In the genomic region with DNA sequence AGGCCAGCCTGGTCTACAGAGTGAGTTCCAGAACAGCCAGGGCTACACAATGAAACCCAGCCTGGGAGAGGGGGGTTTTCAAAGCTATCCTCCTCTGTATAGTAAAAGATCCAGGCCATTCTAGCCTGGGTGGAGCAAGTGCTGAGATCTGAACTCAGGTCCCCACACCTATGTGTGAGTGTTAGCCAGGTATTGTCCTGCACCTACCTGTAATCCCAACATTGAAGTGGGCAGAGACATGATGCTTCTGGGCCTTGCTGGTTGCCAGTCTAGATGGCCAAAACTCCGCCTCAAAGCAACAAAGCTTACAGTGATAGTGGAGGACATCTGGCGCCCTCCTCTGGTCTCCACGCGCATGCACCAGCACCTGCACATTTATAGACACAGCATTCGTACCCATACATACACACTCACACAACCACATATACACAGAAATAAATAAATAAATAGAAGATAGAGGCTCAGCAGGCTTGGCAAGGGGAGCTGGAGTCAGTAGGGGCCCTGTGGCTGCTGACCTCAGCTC, we compare ENCODE assay signal across 9 mouse cellular contexts. TPM values are rescaled to one million over a fixed set of nuclear protein-coding genes. Genes with fewer than 3 reads are reported as not detected.
DNase-seq lines count a peak whose midpoint lies in the region; ATAC-seq and TF ChIP-seq lines count a peak whose summit lies in the region.
"Had no signal": no experiment of that assay in that cellular context is flagged by ENCODE, and none has a peak within 500 bp of the region (broad histone marks: within the 10 kb centered on the region; RNA-seq: fewer than 3 reads in every experiment).

No protein-coding gene starts in this region.

- 78% methylated on average over 5 of the region's 5 CpGs for WGBS in lung, embryonic 14.5 days
- WGBS in intestine, embryonic 16.5 days, result 83% methylated on average over 5 of the region's 5 CpGs

- H3K4me3 ChIP-seq in lung, embryonic 14.5 days (ENCODE audit: low read depth, low read length), result no peak overlapping the region
- H3K4me3 ChIP-seq in intestine, embryonic 16.5 days (ENCODE audit: low read length), result no peak overlapping the region

- no peak overlapping the region for H3K9ac ChIP-seq in lung, embryonic 14.5 days
- H3K9ac ChIP-seq in intestine, embryonic 16.5 days (ENCODE audit: low read depth, low read length), result no peak overlapping the region

- H3K9me3 ChIP-seq in lung, embryonic 14.5 days (ENCODE audit: low read depth, low read length), result no peaks in the 10 kb centered on the region
- no peaks in the 10 kb centered on the region for H3K9me3 ChIP-seq in intestine, embryonic 16.5 days (ENCODE audit: control insufficient read depth, low read length)

- ATAC-seq in CD4-positive, CD25-positive, alpha-beta regulatory T cell, adult 4 months, result no peak
- ATAC-seq in hematopoietic stem cell, adult 5-6 weeks (replicated peaks in 1 of 2; ENCODE audit: insufficient read depth in 1 of 2, low FRiP score in 2 of 2, low TSS enrichment in 1 of 2, low read depth in 1 of 2, poor library complexity in 2 of 2, severe bottlenecking in 2 of 2), result 0 out of 4 replicates have a peak, but pooled peaks have one; percentile 43 to 46
- no peak for ATAC-seq in lung, embryonic 14.5 days (ENCODE audit: insufficient read depth)
- no peak for ATAC-seq in intestine, embryonic 16.5 days

- H3K27ac ChIP-seq in lung, embryonic 14.5 days (ENCODE audit: low read depth), result no peak overlapping the region
- no peak overlapping the region for H3K27ac ChIP-seq in intestine, embryonic 16.5 days (ENCODE audit: low read length)

- TF ChIP-seq CTCF in lung, embryonic 14.5 days (IDR thresholded peaks at IDR 0.05; ENCODE audit: low read depth), result peak; percentile 67

- H3K27me3 ChIP-seq in lung, embryonic 14.5 days (ENCODE audit: insufficient read depth, low read length), result no peaks in the 10 kb centered on the region
- no peaks in the 10 kb centered on the region for H3K27me3 ChIP-seq in intestine, embryonic 16.5 days (replicated peaks; ENCODE audit: control insufficient read depth, insufficient read depth, low read length)

- no peak overlapping the region for H3K4me2 ChIP-seq in lung, embryonic 14.5 days
- no peak overlapping the region for H3K4me2 ChIP-seq in intestine, embryonic 16.5 days (ENCODE audit: low read depth, low read length)

- H3K4me1 ChIP-seq in lung, embryonic 14.5 days (ENCODE audit: insufficient read depth), result no peaks in the 10 kb centered on the region
- 0 out of 2 replicates have a peak, but pooled peaks cover 3% of the 10 kb centered on the region for H3K4me1 ChIP-seq in intestine, embryonic 16.5 days (ENCODE audit: control insufficient read depth, insufficient read depth, low read length)

- peaks cover 99% of the 10 kb centered on the region for H3K36me3 ChIP-seq in lung, embryonic 14.5 days (ENCODE audit: insufficient read depth)
- peaks cover 13% of the 10 kb centered on the region for H3K36me3 ChIP-seq in intestine, embryonic 16.5 days (ENCODE audit: control insufficient read depth, insufficient read depth, low read length)

- DNase-seq in CD4-positive, CD25-positive, alpha-beta regulatory T cell, adult 2 months (ENCODE audit: low read depth, low spot score), result peak; percentile 27
- DNase-seq in left cerebral cortex, adult 11 months (ENCODE audit: low spot score), result peak; percentile 28
- DNase-seq in left cerebral cortex, adult 8-10 months (ENCODE audit: low spot score in 2 of 2), result no peak
- peak; percentile 19 for DNase-seq in c-Kit-positive CD71-positive TER-119-negative erythroid progenitor cells, embryonic 14.5 days (ENCODE audit: low read depth)
- DNase-seq in lung, embryonic 14.5 days, result peak; percentile 58

RNA-seq across cellular contexts. Expression of gene Ldlrad2, which starts 28.3 kb away (rescaled TPM):
- not detected for polyA plus RNA-seq in CD4-positive, CD25-positive, alpha-beta regulatory T cell, adult 4 months (2017; shearing (Covaris generic))
- not detected for total RNA-seq in left cerebral cortex, adult 8-10 months (2022)
- total RNA-seq in hematopoietic stem cell, adult 5-6 weeks (2017), result not detected in 2 replicates
- not detected in 2 replicates for polyA plus RNA-seq in lung, embryonic 14.5 days (2014; fragmentation: Nextera tagmentation; extraction: Ambion mirVana)
- not detected in 2 replicates for polyA plus RNA-seq in intestine, embryonic 16.5 days (2015; fragmentation: Nextera tagmentation; extraction: Ambion mirVana)
- polyA plus RNA-seq: gonadal fat pad, adult 2 months had no signal

RNA-seq across cellular contexts. Expression of gene Usp48, which starts 47.5 kb away (rescaled TPM):
- polyA plus RNA-seq in CD4-positive, CD25-positive, alpha-beta regulatory T cell, adult 4 months (2017; shearing (Covaris generic)), result 10 to 100 TPM; 41.9 to 62.2 TPM
- 100 to 1,000 TPM; 127 to 138 (median 131) TPM for total RNA-seq in left cerebral cortex, adult 8-10 months (2022)
- total RNA-seq in hematopoietic stem cell, adult 5-6 weeks (2017), result 140 and 171 TPM in 2 replicates
- 74.2 and 76.0 TPM in 2 replicates for polyA plus RNA-seq in lung, embryonic 14.5 days (2014; fragmentation: Nextera tagmentation; extraction: Ambion mirVana)
- polyA plus RNA-seq in intestine, embryonic 16.5 days (2015; fragmentation: Nextera tagmentation; extraction: Ambion mirVana), result 48.3 and 48.4 TPM in 2 replicates

Comparison
In these comparisons a context has a peak if more than half of its experiments do, and no peak if none do; other contexts are left out.
1. DNase-seq: peak in CD4-positive, CD25-positive, alpha-beta regulatory T cell, adult 2 months (single experiment), left cerebral cortex, adult 11 months (single experiment), c-Kit-positive CD71-positive TER-119-negative erythroid progenitor cells, embryonic 14.5 days (single experiment) and lung, embryonic 14.5 days (single experiment); none in left cerebral cortex, adult 8-10 months (0 of 2).
2. ATAC-seq: peak in hematopoietic stem cell, adult 5-6 weeks (2 of 2); none in CD4-positive, CD25-positive, alpha-beta regulatory T cell, adult 4 months (single experiment), lung, embryonic 14.5 days (single experiment) and intestine, embryonic 16.5 days (single experiment).